Mouse (Mus musculus): ENCODE data around the gene Olfr1030. TPM values are rescaled to one million over a fixed set of nuclear protein-coding genes. Genes with fewer than 3 reads are reported as not detected.

The Olfr1030 gene
- not detected in 2 replicates for total RNA-seq (2023)

GRCm38 (mm10) chr2:85978976-85979375 lies at the start of gene Olfr1030:
Gene Olfr1030, plus strand, starts transcription at chr2:85979276.

GRCm38 (mm10) chr2:85950137-85950536 lies 28.9 kb upstream of the Olfr1030 start, which contains the start of gene Olfr1028:
Gene Olfr1028, plus strand, starts transcription at chr2:85950437.

GRCm38 (mm10) chr2:85973595-85973994 lies 5.5 kb upstream of the Olfr1030 start, which contains the start of gene Olfr1029:
Gene Olfr1029, plus strand, starts transcription at chr2:85973895.

GRCm38 (mm10) chr2:85990004-85990403 lies 10.9 kb downstream of the Olfr1030 start, which contains the start of gene Olfr1031:
Gene Olfr1031, plus strand, starts transcription at chr2:85990304.

GRCm38 (mm10) chr2:86005240-86005639 lies 26.2 kb downstream of the Olfr1030 start, which contains the start of gene Olfr1032:
Gene Olfr1032, plus strand, starts transcription at chr2:86005540.

GRCm38 (mm10) chr2:86020406-86020805 lies 41.3 kb downstream of the Olfr1030 start, which contains the start of gene Olfr1033:
Gene Olfr1033, plus strand, starts transcription at chr2:86020633.

Other genes starting within 250 kb of the Olfr1030 start
- not detected in 2 replicates for gene Olfr1012, start 216.5 kb upstream of the Olfr1030 start, total RNA-seq (2023)
- not detected in 2 replicates for gene Olfr1013, start 212.2 kb upstream of the Olfr1030 start, total RNA-seq (2023)
- gene Olfr1014, start 206.6 kb upstream of the Olfr1030 start, total RNA-seq (2023): not detected in 2 replicates
- not detected in 2 replicates for gene Olfr1015, start 197.3 kb upstream of the Olfr1030 start, total RNA-seq (2023)
- gene Olfr1016, start 176.7 kb upstream of the Olfr1030 start, total RNA-seq (2023): not detected in 2 replicates
- gene Olfr1018, start 160.8 kb upstream of the Olfr1030 start, total RNA-seq (2023): not detected in 2 replicates
- not detected in 2 replicates for gene Olfr1019, start 133.8 kb upstream of the Olfr1030 start, total RNA-seq (2023)
- not detected in 2 replicates for gene Olfr1020, start 132.2 kb upstream of the Olfr1030 start, total RNA-seq (2023)
- not detected in 2 replicates for gene Olfr1022, start 110.7 kb upstream of the Olfr1030 start, total RNA-seq (2023)
- not detected in 2 replicates for gene Olfr1023, start 93.6 kb upstream of the Olfr1030 start, total RNA-seq (2023)
- gene Olfr1024, start 74.2 kb upstream of the Olfr1030 start, total RNA-seq (2023): not detected in 2 replicates
- not detected in 2 replicates for gene Olfr1025-ps1, start 64.1 kb upstream of the Olfr1030 start, total RNA-seq (2023)
- not detected in 2 replicates for gene Olfr1026, start 57.7 kb upstream of the Olfr1030 start, total RNA-seq (2023)
- gene Olfr1028, start 28.8 kb upstream of the Olfr1030 start, total RNA-seq (2023): 0.13 TPM in 1 of 2 replicates, not detected in the other
- not detected in 2 replicates for gene Olfr1029, start 5.4 kb upstream of the Olfr1030 start, total RNA-seq (2023)
- not detected in 2 replicates for gene Olfr1031, start 11.0 kb downstream of the Olfr1030 start, total RNA-seq (2023)
- not detected in 2 replicates for gene Olfr1032, start 26.3 kb downstream of the Olfr1030 start, total RNA-seq (2023)
- not detected in 2 replicates for gene Olfr1033, start 41.4 kb downstream of the Olfr1030 start, total RNA-seq (2023)
- gene Olfr1034, start 66.6 kb downstream of the Olfr1030 start, total RNA-seq (2023): not detected in 2 replicates
- not detected in 2 replicates for gene Olfr1036, start 94.7 kb downstream of the Olfr1030 start, total RNA-seq (2023)
- gene Olfr1037, start 108.1 kb downstream of the Olfr1030 start, total RNA-seq (2023): not detected in 2 replicates
- gene Olfr1039, start 156.7 kb downstream of the Olfr1030 start, total RNA-seq (2023): not detected in 2 replicates
- gene Olfr1040, start 167.5 kb downstream of the Olfr1030 start, total RNA-seq (2023): not detected in 2 replicates
- gene Olfr1042, start 182.6 kb downstream of the Olfr1030 start, total RNA-seq (2023): not detected in 2 replicates
- gene Olfr1043, start 188.2 kb downstream of the Olfr1030 start, total RNA-seq (2023): not detected in 2 replicates
- not detected in 2 replicates for gene Olfr1044, start 198.5 kb downstream of the Olfr1030 start, total RNA-seq (2023)
- gene Olfr52, start 206.4 kb downstream of the Olfr1030 start, total RNA-seq (2023): not detected in 2 replicates
- gene Olfr1045, start 223.7 kb downstream of the Olfr1030 start, total RNA-seq (2023): not detected in 2 replicates
- not detected in 2 replicates for gene Olfr1046, start 240.0 kb downstream of the Olfr1030 start, total RNA-seq (2023)

Measured in neutrophil, adult 65 days (primary cell).